Mouse (Mus musculus): Measurements from ENCODE around the gene Ilf2.

The Ilf2 gene

DNA sequence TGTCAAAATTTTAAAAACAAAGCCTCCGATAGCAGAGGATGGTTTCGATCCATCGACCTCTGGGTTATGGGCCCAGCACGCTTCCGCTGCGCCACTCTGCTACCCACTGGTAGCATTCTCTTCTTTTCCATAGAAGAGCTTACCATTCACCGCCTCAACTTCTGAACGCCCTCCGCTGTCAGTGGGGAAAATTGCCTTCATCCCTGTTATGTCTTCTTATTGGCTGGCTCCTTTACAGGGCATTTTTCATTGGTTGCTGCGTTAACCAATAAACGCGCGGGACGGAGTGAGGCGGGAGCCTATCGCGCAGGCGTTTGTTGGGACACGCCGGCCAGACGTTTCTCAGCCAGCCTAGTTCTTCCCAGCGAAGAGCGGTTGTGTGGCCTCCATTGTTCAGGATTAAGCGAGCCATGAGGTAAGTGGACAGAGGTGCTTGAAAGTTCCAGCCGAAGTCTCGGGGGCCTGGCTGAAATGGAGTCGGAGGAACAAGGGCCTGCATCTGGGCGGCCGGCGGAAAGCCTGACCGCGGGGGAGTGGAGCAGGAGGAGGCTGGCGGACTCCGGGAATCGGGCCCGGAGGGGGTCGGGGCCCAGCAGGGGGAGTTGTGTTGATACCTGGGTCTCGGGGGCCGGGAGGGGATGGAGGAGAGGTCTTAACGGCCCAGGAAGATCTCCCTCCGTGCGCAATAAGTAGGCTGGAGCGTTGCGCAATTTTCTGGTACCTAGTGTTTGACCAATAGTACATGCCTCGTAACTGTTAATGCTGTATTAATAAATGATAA, at the start of gene Ilf2:
Ilf2 (plus strand) TSS at position 296 of the 781 bp plus-strand sequence.
- DNase-seq (ENCODE audit: low read depth, low spot score): peak; percentile 97

DNA sequence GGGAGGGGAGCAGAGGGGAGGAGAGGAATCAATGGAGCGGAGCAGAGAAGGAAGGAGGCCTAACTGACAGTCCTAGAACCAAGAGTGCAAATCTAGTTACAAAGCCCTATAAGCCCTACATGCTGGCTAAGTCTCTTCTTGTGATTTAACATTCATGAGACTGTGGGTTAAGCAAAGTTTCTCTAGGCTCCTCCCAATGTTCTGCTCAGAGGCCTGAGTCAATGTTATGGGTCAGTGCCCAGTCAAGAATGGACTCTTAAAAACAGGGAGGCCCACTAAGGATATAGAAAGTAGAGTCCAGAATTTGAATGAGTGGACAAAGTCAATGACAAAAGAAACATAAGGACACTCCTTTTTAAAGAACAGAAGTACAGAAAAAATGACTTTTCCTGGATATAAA, 48.4 kb upstream of the Ilf2 start:
- DNase-seq (ENCODE audit: low read depth, low spot score): no peak

DNA sequence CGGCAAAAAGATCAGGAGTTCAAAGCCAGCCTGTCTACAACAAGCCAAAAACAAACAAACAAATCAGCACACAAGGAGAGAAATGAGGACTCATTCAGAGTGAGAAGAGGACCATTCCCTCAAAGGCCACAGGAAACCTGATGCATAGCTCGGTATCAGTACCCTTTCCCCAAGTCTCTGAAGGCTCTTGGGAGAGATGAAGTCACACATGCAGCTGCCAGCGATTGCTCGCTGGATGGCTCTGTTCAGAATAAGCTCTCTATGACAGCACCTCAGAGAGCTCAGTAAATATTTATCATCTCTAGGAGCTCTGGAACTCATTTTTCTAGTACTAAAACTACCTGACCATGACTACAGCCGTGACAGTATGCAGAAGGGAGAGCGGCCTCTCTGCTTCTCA, 47.7 kb upstream of the Ilf2 start:
- no peak for DNase-seq (ENCODE audit: low read depth, low spot score)

DNA sequence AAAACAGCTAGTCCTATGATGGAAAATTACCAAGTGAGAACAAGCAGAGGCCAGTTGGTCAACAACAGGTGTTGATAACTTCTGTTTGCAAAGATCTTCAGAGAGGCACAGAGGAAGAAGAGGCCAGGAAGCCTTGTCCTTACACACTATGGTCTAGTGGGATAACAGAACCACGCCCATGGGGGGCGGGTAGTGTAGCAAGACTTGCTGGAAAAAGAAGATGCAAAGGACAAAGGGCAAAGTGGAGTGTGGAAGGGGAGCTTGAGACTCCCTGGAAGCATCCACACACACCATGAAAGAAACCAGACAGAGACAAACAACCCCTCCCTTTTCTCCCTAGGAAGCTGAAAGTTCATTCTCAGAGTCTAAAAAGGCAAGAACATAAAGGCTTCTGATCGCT, 46.4 kb upstream of the Ilf2 start:
- no peak for DNase-seq (ENCODE audit: low read depth, low spot score)

DNA sequence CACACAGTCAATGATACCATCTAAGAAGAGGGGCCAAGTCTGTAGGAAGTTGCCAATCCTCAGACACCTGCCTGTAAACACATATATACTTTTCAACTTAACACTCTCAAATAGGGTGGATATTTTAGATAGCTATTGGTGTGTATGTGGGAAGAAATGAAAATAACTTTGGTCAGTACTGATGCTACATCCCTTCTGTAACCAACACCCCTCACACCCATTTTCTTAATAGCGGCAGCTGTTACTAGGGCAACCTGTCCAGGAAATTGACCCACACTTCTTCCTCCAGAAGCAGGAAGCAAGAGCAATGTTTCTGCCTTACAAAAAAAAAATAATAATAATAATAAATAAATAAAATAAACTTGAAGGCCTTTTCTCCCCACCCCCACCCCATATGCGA, 43.6 kb upstream of the Ilf2 start:
- DNase-seq (ENCODE audit: low read depth, low spot score): no peak

DNA sequence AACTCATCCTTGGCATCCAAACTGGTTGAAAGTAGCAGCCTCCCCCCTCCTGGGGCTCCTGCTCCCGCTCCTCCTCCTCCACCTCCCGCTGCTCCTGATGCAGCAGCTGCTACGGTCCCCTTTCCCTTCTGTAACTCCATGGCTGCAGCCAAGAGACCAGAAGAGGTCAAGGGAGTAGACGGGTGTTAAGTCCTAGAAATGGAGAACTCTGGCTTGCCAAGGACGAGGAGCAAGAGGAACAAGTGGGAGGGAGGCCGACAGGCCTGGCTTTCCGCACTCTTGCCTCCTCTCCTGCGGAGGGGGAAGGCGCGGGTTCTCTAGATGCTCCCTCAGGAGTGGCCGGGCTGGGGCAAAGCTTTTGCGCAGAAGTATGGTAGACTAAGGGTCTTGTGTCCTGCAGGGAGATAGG, 43.1 kb upstream of the Ilf2 start:
- DNase-seq (ENCODE audit: low read depth, low spot score): no peak

DNA sequence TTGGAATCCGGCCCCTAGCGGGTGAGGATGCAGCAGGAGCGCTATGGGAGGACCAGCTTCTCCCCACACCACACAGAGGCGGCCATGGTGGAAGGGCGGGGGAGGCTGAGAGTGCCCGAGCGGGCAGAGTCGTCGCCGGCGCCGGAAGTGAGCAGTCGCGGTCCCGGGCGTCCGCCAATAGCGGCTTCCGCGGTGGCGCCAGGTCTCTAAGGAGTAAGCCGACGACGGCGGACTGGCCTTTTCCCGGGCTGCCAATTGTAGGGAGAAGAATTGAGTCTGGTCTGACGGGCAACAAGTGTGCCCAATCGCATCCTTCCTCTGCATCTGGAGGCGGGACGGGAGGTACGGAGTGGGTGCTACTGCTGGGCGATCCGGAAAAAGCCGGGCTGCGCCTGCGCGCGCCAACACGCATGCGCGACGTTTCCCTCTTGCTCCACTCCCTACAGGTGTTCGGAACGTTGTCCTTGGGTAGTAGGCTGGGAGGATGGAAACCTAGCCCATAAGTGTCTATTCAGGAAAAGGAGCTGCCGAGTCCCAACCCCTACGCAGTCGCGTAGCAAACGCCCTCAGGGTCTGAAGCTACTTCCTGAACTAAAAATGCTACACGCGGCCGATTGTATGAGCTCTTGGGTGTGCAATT, 42.4 kb upstream of the Ilf2 start, which contains the start of gene Ints3:
Ints3 (minus strand) TSS at position 242 of the 640 bp plus-strand sequence.
- DNase-seq (ENCODE audit: low read depth, low spot score): peak; percentile 100

DNA sequence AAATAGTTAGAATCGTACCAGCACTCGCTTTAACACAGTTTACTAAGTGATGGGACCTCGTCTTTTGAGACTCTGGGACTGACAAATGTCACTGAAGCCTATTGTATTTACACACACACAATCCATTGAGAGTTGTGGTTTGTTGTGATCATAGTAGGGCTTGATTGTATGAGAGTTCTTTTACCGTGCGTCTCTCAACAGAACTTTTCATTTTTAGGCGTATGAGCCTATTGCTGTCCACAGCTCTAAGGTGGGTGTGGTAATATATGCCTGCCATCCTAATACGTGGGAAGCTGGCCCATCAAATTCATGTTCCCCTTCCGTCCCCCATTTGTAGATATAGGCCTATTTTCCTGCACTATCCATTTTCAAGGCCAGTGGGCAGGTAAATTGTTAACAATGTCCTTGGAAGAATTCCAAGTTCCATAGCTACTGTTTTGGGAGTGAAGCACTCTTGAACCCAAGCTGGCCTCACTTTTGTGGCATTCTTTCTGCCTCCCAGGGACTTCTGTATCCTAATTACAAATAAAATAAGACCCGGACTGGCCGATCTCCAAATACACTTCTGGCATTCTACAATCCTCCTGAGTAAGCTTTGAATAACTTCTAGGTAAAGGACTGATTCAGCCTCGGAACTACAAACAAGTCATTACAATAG, 41.7 kb upstream of the Ilf2 start:
- no peak for DNase-seq (ENCODE audit: low read depth, low spot score)

DNA sequence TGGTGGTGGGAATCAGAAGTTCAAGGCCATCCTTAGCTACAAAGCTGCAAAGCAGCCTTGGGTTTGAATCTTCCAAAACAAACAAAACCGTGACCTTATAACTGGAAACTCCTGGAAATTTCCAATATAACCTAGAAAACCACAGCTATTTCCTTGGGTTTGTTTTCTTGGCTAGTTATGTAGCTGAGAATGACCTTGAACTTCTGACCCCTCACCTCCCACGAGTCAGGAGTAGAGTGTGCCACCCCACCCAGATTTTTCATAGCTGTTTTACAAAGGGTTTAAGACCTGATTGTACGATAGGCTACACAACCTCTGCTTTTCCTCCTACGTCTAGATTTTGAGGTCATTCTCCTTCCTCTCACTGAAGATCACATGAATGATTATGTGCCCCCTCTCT, 38.8 kb upstream of the Ilf2 start:
- DNase-seq (ENCODE audit: low read depth, low spot score): no peak

DNA sequence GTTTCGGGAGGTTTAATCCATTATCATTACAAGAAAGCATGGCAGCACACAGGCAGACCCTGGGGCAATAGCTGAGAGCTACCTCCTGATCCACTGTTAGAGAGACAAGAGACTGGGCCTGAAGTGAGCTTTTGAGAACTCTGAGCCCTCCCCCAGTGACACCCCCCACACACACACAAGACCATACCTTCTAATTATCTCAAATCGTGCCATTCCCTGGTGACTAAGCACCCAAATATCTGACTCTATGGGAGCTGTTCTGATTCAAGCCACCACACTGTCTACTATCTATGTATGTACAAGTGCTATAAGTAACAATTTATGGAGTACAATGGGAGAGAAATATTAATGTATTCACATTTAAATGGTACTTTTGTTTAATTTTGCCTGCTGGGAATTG, 35.2 kb upstream of the Ilf2 start:
- no peak for DNase-seq (ENCODE audit: low read depth, low spot score)

DNA sequence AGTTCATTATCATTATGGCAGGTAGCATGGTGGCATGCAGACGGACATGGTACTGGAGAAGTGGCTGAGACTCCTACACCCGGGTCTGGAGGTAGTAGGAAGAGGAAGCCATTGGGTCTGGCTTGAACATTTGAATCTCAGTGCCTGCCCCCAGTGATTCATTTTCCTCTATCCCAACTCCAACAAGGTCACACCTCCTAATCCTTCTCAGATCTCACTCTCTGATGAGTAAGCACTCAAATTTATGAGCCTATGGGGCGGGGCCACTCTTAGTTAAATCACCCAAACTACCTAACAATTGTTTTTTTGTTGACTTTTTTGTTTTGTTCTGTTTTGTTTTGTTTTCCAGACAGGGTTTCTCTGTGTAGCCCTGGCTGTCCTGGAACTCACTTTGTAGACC, 31.9 kb upstream of the Ilf2 start:
- no peak for DNase-seq (ENCODE audit: low read depth, low spot score)

DNA sequence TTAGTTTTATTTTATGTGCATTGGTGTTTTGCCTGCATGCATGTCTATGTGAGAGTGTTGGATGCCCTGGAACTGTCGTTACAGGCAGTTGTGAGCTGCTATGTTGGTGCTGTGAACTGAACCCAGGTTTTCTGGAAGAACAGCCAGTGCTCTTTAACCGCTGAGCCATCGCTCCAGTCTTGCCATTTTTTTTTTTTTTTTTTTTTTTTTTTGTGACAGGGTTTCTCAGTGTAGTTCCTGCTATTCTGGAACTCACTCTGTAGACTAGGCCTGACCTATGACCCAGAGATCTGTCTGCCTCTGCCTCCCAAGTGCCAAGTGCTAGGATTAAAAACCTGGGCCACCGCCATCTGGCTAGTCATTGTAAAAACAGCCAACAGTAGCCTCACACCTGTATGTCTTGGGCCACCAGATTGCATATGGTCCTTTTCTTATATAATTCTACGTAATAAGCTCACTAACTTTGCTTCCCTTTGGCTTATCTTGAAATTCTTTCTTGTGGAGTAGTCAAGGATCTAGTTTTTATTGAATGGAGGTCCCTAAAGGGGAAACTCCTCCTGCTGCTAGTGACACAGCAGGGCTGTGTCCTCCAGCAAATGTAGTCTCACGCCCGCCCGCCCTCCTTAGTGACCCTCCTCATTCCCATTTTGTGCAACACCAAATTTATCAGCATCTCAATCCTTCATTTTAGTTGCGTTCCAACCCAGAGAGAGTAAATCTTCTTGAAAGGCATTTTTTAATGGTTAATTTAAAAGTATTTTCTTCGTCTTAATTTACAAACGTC, 30.3 kb upstream of the Ilf2 start:
- no peak for DNase-seq (ENCODE audit: low read depth, low spot score)

DNA sequence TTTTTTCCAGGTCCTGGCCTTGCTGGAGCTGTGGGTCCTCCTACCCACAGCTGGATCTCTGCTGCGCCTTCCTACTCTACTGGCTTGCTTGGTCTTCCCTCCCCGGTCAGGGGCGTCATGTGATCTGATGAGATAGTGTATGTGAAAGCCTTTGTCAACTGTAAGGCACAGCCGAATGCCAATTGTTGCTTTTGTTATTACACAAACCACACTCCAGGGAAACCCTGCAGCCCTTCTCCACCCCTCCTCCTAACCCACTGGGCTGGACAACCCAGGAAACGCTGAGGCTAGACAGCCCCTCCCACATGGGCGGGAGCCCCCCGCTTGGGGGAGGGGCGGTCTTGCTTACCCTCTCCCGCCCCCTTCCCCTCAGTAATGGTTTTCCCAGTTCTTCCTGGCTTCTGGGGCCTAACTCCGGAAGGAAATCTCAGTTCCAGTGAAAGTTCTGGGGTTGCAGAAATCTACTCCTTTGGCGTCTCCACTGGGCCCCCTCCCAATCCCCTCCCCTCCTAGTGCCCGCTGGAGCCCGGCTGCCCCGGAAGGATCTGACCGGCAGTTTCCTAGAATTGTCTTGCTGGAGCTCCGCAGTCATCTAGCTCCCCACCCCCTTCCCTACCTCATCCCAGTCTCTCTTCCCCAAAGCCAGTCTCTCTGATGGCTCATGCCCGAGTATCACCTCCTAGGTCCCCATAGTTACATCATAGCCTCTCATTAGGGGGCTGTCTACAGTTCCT, 29.4 kb upstream of the Ilf2 start:
- DNase-seq (ENCODE audit: low read depth, low spot score): peak; percentile 69

DNA sequence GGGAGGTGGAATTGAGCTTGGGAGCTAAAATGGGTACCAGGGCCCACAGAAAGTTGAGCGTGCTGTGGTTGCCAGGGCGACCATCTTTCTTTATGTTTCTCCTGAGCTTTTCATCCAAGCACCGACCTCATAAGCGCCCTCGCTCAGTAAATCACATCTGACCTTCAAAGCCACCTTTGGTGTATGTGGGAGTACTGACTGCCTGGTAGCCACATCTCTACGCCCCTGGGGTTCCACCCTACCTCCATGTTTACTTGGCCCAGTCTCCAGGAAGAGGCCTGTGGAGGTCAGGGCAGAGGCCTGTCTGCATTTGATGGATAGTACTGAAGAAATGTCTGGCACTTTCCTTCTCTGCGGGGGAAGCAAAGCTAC, 28.8 kb upstream of the Ilf2 start:
- no peak for DNase-seq (ENCODE audit: low read depth, low spot score)

DNA sequence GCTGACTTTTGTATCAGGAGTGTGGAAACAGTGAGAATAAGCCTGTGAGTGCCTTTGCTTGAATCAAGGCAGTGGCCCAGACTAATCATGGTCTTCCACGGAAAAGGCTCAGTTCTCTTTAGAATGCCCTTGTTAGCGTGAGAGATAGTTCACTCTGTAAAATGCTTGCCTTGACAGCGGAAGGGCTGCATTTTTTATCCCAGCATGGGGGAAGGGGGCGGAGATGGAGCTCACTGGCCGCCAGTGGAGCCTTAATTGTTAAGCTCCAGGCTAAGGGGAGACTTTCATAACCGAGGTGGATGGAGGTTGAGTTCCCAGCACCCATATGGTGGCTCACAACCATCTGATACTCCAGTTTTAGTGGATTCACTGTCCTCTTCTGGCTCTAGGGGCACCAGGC, 27.3 kb upstream of the Ilf2 start:
- DNase-seq (ENCODE audit: low read depth, low spot score): no peak

DNA sequence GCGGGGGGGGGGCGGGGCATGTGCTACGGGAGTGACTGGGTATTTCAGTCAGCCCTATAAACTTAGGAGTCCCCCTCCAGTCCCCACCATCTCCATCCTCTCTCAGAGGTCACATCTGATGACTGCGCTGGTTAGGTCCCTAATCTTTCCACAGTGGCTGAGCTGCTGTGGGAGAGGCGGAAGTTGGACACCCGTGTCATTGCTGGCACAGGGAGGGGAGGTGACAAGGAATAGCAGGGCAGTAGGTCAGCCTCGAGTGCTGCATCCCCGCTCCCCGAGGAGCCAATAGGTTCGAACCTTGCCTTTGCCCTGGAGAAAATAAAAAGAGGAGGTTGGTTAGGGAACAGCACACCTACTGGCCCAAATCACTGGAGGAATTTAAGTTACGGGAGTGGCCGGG, 25.1 kb upstream of the Ilf2 start:
- DNase-seq (ENCODE audit: low read depth, low spot score): no peak

DNA sequence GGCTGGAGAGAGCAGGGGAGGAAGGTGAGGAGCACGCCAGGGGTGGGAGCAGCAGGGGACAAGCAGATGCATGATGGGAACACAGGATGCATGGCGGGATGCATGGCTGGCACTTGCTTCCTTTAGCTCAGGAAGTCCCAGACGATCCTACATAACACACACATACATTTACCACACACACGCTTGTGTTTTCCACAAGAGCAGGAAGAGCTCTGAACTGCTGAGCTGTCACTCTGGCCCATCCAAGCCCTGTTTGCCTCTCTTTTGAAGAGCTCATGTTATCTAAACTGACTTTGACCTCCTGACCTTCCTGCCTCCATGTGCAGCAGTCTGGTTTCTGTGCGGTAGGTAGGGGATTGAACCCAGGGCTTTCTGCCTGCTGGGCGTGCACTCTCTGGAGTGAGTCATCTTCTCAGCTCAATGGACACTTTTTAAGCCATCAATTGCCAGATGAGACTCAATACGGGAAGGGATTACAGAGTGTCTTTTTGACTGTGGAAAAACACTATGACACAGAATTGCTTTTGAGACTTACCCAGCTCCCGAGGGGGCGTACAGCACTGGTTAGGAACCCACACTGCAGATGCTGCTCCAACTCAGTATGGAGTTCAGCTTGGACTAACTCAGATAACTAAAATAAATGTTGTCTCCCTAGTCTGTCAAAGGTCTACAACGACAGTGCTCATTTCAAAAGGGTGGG, 24.4 kb upstream of the Ilf2 start:
- DNase-seq (ENCODE audit: low read depth, low spot score): peak; percentile 57

DNA sequence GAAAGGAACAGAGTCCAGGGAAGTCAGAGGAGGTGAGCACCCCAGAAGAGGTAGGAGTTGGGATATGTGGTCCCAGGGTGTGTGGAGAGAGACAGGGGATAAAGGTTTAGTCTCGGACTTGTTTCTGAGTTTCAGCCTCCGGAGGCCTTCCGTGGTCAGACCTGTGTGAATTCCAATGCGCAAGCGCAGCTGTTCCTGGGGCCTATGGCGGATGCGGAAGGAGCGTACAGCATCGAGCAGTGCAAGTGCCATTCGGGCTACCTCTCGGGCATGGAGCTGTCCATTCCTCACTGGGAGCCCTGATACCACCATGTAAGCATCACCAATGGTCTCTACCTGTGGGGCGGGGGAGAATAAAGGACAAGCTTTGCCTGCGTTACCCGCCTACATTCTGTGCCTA, 21.0 kb upstream of the Ilf2 start:
- no peak for DNase-seq (ENCODE audit: low read depth, low spot score)

DNA sequence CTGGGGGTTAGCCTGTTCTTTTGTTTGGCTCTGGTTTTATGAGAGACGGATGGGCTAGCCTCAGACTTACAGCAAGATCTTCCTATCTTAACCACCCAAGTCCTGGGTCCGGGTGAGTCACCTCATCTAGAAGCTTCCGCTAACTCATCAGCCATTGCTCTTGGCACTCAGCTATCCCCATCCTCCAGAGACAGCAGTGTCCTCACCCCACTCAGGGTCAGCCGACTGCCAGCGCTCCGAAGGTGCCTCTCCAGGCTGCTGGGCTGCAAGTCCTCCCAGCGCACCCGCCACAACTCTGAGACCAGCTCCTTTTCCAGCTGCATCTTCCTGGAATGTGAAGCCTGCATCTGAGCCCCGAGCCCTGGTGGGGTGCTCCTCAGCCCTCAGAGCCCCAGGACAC, 16.2 kb upstream of the Ilf2 start:
- DNase-seq (ENCODE audit: low read depth, low spot score): no peak

DNA sequence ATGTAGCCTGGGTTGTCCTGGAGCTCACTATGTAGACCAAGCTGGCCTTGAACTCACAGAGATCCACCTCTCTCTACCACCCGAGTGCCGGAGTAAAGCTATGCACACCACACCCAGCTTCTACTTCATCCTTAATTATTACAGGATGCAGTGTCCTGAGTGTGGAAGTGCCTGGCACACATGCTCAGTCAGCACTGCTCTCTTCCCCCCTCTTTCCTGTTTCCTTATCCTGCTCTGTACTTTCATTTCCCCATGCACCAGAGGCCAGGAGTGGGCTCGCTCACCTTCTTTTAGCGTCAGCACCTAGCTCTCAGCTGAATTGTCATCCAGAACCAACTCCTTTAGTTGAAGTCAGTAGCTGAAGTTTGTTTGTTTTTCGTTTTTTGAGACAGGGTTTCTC, 15.6 kb upstream of the Ilf2 start:
- DNase-seq (ENCODE audit: low read depth, low spot score): no peak

DNA sequence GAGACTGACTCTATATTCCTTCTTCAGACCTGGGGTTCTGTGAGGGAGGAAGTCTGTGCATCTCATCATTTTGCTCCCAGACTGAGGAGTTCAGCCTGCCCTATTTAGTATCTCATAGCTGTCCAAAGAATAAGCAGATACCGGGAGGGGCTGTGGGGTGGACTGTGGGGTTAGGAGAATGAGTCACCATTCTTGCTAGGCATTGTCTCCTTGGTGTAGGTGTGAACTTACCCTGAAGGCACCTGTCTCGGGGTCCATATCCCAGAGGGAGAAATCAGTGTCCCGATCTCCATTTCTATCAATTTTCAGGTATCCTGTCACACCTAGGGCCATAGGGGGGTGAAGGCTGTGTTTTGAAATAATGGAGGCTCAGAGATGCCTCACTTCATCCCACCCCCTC, 14.0 kb upstream of the Ilf2 start:
- DNase-seq (ENCODE audit: low read depth, low spot score): no peak
